Mouse (Mus musculus) brain, adult 2 months (tissue): ENCODE data around the gene Ric3.
"Not testable (repeated sequence)": the region's sequence is repeated elsewhere in the genome, so short reads cannot be mapped to it uniquely, and the experiment has no call there.

Experiments
- DNase-seq: peaks from one replicate; pipeline ENCODE4 v3.0.0; 2011; ENCODE audit warnings: low read depth, low spot score

Ric3 gene

DNA sequence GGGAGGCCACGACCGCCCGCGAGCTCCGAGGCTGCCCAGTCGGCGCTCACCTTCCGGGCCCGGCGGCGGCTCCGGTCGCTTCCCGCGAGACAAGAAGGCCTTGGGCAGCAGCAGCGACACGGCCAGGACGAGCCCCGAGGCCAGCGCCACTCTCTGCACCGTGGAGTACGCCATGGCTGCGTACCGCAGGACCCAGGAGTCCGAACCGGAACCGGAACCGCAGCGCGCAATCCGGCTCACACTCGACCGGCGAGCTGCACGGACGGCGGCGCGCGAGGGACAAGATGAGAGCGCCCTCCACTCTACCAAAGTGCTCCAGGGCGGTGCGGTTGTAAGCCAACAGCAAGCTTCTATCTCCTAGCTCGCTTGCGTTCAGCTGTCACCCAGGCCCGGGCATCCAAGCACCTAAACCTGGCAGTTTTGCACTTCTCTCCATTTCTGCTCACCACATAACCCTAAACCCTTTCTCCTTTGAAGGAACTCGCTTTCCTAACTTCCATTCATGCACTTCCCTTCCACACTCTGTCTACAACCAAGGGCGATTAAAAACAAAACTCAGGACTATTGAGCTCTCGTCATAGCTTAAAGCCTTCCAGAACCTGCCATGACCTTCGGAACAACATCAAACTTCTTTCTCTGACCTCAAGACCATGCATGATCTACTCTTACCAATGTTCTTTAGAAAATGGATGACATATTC lies at the start of gene Ric3:
Ric3 (minus strand) TSS at position 219 of the 700 bp plus-strand sequence.
- peak; percentile 96 for DNase-seq

DNA sequence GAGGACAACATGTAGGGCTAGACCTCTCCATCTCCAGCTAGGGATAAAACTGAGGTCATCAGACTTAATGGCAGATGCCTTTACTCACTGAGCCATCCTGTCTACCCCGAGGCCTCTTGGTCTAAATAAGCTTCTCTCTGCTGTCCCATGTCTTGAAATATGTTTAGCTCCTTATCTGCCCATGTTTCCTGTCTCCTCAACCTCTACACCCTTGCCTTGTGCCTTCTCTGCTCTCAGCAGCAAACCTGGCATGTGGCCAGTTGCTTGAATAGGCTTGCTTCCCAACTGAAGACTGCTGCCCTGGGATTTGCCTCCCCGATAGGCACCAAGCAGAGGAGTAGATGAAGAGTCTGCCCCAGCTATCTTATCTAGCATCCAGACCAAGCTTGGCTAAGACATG lies 48.4 kb upstream of the Ric3 start:
- DNase-seq: no peak

DNA sequence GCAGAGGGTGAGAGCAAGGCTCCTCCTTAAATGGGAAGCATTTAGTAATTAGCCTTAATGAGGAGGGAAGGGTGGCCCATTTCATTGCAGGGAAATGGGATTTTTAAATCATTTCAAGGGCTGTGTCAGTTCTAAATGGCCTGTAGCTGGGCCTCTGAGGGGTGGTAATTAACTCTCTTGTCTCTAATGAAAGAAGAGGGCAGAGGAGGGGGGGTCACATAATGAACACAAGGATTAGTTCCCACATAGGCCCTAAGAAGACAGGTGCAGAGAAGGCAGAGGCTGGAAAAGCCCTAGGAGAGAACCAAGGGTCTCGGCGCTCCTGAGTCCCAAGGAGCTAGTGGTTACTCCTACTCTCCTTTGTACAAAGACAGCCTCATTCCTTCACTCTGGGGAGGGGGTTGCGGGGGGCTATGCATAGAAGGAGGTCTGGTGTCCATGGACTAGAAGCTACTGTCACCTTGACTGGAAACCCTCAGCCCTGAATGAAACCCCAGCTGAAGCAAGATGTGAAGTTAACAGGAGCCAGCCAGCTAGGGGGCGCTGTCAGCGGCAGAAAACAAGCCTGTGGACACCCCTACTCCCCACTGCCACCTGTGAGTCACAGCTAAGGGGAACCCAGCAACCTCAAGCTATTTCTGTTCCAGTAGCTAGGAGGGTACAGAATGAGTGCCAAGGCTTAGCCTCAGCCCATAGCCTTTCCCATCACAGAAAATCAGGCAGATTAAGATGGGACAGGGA lies 47.0 kb upstream of the Ric3 start:
- peak; percentile 32 for DNase-seq

DNA sequence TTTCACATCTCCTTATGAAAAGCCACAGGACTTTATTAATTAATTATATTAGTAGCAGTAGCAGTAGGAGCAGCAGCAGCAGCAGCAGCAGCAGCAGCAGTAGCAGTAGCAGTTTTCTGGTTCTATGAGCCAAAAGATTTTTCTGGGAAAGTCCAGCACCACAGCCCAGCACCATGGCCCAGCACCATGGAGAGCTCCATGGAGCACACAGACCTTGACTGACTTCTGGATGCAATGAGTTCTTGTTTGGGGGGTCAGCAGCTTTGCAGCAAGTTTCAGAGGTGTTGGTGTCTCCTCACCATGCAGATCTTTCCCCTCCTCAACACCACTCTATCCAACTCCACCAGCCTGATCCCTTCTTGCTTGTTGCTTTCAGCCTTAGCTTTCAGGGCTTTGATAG lies 46.3 kb upstream of the Ric3 start:
- no peak for DNase-seq

DNA sequence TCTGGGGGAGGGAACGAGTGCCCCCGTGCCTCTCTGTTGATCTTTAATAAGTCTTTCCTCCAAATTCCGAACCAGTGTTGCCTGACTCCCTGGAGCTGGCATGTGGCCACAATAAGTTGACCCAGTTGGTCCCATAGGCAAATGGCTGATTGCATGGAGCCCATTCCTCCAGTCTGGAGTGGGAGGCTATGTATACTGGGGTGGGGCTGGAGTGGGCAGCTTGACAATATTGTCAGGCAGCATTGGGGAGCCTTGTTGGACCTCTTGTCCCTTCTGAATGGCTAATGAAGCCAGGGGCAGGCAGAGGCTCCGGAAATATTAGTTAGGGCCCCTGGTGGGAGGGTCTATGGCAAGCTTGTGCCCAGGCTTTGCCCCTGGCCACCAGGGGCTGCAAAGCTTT lies 32.8 kb upstream of the Ric3 start:
- no peak for DNase-seq

DNA sequence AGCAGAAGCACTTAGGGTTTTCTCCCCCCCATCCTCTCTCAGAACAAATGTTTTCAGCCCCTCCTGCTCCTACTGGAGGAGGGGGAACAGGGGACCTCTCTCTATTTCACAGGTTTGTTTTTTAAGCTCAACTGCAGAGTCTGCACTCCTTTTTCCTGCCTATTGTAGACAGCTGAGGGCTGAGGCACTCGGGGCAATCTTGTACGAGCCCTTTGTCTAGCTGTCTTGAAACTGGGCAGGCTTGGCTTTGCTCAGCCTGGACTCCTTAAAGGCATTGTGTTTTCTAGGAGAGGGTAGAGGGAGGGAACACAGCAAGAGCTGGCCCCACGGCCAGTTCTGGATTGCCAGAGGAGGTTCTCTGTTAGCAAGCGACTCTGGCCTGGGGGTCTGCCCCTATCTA lies 32.4 kb upstream of the Ric3 start:
- DNase-seq: not testable (repeated sequence)

DNA sequence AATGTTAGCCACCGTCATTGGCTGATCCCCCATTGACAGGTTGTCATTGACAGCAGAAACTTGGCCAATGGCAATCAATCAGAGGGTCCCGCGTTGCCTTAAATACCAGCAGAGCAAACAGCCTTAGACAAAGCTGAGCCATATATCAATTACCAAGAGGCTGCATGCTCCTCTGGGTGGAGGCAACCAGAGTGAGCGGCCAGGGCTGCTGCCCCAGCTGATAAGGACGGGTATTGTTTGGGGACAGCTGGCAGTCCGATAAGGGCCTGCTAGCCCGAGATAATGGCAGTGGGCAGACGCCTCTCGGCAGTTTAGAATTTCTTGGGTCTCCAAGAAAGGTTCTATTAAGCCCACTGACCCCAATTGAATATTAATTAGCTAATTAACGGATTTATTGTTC lies 31.8 kb upstream of the Ric3 start:
- DNase-seq: peak; percentile 11

DNA sequence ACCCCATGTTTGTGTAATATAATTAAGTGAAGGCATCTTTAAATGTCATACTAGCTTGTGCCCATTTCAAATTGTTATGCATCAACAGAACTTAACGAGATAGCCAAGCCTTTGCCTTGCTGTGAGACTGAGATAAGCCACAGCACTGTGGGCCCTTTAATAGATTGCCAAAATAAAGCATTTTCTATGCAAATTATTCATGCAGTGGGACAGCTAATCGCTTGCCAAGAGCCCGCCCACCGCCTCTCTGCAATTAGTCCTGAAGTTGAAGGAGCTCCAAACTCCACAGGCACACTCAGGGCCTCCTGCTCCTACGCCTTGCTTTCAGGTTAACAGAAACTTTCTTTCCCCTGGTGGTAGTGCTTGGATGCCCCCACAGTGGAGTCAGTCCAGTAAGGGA lies 27.9 kb upstream of the Ric3 start:
- peak; percentile 79 for DNase-seq

DNA sequence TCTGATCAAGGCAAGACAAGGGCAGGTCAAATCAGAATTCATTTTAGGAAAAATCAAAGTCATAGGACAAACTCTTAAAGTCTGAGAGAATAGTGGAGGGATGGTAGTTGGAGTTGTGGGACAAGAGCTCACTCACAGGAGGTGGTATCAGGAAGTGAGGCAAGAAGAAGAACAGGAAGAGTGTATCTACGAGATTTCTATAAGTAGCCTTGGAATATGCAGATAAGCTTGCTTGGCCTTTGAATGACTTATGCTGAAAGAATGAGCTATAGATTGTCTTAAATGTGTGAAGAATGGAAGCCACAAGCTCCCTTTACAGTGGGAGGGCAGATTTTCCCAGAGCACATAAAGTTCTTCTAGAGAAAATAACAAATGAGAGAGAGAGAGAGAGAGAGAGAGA lies 21.8 kb upstream of the Ric3 start:
- DNase-seq: no peak

DNA sequence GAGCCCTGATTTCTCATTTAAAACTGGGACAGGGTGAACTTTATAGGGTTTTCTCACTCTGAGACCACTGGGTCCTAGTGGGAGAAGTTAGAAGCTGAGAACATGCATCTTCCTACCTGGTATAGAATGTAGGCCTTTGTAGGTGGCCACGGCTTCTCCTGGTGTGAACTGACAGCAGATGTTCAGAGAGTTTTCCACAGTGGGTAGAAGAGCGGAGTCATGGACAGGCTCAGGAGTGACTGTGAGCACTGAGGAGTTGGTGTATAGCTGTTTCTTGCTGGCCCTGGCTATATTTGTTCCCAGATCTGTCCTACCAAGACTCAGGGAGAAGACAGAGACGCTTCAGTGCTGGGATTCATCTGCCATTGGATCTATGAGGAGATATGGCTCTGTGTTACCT lies 18.0 kb upstream of the Ric3 start:
- DNase-seq: peak; percentile 53

DNA sequence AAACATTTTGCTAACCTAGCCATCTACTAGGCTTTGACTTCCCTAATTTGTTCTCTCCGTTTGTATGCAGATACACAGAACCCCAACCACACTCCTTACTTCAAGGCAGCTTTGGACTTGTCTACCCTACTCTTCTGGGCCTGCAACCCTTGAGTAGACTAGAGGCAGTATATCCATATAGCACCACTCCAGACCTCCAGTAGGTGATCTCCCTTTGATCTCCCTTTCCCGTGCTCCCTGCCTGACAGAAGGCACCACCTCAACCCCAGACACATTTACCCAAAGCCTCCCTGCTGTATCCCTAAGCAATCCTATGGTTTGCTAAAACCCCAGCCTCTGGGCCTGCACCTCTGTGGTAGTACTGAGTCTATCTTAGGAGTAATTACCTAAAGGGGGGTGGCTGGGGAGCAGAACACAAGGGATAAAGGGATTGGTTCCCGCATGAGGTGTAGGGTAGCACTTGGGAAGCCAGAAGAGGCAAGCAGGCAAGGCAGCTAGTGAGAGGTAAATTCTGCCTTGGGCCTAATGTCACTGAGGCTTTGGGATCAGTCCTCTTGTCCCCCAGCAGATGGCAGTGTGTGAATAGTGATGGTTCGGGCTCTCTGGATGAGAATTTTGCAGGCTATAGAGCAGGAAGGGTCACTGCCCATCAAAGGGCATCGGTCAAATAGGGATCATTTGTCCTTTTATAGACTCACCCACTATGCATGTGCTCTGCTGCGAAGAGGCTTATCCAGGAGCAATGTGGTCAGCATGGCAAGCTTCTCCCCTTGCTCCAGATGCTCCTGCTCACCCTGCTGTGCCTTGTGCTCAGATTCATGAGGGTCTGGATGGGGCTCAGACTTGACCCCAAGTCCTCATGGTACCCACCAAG lies 15.3 kb upstream of the Ric3 start:
- peak; percentile 77 for DNase-seq

DNA sequence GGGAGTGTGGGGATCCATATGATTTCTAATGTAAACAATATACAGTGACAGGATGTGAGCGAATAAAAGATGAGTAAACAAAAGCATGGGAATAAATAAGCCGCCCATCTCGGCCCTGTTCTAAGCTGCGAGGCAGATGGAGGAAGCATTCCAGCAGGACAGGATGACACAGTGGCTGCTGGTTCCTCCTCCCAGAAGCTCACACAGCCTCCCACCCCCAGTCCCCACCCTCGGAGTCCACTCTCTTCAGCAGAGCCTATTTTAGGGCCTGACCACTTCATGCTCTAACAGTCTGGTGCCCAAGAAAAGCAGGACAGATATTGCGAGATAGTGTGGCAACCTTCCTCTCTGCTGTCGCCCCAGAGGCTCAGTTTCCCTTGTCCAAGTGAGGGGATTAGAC lies 14.1 kb upstream of the Ric3 start:
- DNase-seq: peak; percentile 59

DNA sequence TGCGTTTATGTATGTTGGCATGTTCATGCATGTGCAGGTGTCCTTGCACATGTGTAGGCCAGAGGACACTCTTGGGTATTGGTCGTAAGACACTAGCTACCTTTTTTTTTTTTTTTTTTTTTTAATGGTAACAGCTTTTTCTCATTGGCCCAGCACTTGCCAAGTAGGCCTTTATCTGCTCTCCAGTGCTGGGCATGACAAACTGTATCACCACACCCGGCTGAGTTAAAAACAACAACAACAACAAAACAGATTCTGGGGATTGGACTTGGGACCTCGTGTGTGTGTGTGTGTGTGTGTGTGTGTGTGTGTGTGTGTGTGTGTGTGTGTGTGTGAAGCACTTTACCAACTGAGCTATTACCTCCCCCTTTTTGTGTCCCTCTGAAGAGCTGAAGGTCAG lies 13.5 kb upstream of the Ric3 start:
- no peak for DNase-seq

DNA sequence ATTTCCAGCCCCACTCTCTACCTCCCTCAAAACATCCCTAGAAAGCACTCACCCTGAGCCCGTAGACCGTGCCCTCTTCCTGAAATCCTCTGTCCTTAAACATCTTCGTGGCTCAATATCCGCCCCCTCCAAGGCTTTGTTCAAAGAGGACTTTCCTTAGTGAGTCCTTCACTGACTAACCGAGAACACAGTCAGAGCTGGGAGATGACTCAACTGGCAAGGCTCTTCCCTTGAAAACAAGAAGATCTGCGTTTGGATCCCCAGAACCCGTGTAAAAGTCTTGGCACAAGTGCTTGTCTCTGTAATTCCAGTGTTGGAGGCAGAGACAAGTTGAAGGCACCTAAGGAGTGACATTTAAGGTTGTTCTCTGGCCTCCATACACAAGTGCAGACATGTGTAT lies 11.2 kb upstream of the Ric3 start:
- DNase-seq: peak; percentile 66

DNA sequence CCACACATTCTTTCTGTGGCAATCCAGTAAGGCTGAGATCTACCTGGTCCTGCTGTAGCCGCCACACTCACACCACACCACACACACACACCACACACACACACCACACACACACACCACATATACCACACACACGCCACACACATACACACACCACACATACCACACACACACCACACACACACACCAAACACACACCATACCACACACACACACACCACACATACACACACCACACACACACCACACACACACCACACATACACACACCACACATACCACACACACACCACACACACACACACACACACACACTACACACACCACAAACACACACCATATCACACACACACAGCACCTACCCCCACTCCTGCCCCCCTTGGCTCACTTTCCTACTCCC lies 8.2 kb upstream of the Ric3 start:
- not testable (repeated sequence) for DNase-seq

DNA sequence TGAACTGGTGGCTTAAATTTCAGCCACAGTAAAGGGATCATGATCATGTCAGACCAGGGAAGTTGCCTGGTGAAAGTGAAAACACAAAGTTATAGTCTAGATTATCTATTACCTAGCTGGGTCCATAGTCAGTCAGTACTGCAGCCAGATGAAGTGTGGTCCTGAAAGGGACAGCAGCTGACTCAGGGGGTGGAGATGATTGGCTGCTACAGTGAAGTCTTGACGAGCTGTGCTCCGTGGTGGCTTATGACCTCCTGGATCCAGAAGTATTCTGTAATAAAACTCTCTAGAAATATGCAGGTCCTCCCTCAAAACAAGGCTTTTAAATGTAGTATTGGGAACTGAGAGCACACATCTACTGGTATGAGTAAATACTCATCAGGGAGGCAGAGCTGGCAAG lies 3.8 kb upstream of the Ric3 start:
- DNase-seq: no peak

DNA sequence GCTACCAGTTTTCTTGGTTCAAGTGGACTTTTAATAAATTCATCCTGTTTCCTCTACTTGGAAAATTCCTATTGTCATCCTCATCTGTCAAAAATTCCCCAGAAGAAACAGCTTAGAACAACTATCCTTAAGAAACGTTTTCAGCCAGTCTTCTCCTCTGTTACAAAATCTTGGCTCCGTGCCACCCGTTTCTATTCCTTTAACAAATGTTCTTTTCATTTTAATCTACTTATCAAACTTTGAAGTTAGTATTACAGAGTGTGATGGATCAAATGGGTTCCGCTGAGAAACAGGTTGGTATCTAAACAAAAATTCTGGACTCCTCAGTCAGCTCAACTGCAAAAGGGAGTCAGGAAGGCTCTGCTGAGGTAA lies 668 bp upstream of the Ric3 start:
- DNase-seq: no peak

DNA sequence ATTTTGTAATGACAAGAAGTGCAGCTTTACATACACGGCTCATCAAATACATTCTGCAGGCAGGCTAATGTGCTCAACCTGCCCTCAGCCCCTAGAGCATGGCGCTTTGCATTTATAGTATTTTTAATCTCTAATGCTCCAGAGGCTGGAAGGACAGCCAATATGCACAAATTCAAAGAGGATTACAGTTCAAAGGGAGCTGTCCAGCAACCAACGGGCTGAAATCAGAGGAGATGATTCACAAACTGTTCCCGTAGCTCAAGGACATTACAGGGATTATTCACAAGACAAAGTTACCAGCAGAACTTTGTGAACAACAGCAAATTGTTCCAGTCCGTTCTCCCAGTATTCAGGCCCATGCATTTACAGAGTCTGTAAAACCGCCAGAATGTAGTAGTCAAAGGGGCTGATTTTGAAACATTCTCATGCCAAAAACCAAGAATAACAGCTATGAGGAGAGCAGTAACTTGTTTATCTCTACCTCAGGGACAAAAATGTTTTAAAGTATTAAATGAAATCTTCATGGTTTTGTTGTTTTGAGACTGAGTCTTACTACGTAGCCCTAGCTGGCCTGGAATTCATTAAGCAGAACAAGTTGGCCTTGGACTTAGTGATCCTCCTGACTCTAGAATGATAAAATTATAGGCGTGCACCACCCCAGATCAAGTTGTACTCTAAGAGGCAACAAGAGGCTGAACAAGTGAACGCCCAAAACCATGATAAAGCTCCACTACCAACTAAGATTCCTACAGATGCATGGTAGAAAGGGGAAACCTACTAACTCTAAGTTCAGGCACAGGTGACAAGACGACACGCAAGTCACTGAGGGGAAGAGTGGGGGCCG lies 640 bp downstream of the Ric3 start:
- DNase-seq: no peak

DNA sequence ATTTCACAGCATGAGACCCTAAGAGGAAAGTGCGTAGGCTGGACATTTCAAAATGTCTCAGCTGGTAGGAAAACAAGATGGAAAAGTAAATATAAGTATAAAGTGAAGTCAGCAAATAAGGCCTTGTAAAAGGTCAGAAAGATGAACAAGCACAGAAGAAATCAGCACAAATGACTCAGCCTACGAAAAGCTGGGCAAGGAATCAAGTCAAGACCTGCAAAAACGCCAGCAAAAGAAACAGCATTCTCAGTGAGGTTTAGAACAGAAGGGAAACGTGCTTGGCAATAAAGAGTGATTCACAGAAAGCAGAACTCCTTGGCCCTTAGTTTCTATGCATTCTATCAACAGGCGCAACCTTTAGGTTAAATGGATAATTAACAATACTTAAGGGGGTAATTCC lies 10.8 kb downstream of the Ric3 start:
- DNase-seq: peak; percentile 86

DNA sequence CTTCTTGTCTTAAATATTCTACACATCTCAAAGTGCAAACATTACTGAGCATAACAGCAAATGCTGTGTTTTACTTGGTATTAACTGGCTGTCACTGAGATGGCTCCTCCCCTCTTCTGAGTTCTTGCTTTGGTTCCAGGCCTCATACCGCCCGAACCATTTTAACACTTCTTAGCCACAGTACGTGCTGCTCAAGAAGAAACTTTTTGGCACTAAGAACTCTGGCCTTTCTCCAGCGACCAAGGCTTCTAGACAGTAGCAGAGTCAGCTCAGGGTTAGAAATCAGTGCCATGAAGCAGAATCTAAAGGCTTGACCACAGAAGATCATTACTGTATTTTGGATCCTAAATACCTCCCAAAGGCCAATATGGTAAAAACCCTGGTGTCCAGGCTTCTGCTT lies 13.5 kb downstream of the Ric3 start:
- no peak for DNase-seq

DNA sequence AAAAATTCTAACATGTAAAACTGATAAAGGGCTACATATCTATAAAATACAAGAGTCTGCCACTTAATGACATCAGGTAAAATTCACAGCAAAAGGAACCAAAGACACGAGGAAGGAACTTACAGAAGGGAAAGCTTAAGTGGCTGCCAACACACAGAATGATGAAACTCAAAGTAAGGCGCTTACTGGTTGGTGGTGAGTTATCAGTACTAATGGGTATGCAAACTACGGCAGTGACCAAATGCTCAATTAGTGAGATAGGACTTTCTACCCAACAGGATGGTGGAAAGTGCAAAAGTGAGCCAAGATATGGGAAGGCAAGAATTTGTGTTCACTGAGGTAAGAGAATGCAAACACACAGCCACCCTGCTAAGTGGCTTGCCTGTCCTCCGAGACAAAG lies 23.6 kb downstream of the Ric3 start:
- DNase-seq: no peak

DNA sequence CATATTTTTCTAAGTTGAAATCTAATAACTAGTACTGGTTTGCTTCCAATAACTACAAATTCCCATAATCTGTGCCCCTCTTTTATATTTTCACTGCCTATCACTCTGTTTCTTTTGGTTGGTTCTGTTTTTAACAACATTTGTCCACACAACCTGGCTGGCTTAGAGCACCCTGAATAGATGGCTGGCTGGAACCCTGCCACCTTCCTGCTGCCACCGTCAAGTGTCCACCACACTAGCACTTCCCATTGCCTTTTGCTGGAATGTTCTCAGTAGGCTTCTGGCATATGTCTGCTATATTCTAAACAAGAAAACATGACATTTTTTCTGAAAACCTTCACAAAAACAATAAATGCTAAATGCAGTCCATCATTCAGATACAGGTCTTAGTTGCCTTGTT lies 32.3 kb downstream of the Ric3 start:
- DNase-seq: peak; percentile 93
